In the genomic region with DNA sequence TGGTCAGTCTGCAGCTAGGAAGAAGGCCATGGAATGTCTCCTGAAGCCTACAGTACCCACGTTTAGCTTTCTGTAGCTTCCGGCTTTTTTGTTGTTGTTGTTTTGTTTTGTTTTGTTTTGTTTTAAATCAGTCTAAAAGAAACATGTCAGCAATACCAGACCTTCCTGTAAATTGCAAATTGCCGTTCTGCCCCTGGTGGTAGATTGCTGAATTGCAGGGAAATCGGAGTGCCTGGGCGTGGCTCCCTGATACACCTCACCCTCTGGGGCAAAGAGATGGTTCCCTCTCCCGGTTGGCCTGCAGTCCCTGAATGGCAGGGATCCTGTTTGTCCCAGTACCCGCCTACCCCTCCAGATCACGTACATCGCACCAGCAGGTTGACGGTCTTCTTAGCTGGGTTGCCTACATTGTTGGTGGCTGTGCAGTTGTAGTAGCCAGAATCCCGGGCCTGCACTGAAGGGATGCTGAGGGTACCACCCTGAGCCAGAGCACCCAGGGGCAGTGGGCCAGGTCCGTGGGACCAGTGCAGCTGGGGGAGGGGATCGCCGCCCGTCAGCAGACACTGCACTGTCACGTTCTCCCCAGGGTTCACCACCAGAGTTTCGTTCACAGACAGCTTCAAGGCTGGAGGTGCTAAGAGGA, we compare ENCODE assay signal across 8 mouse cellular contexts.
A peak's percentile ranks its signal among the peaks of the same experiment; 100 is the strongest.
DNase-seq lines count a peak whose midpoint lies in the region; ATAC-seq lines count a peak whose summit lies in the region.

No protein-coding gene starts in this region.

- DNase-seq in neural tube, embryonic 10.5 days (ENCODE audit: extremely low spot score, low spot score): peak; percentile 75
- DNase-seq in cerebellum, adult 11-12 months: peak; percentile 63
- DNase-seq in forelimb bud, embryonic 11.5 days (ENCODE audit: low read depth, low spot score): peak; percentile 63
- DNase-seq in testis, postnatal 14 days (ENCODE audit: low spot score): peak; percentile 40

- no peaks in the 10 kb centered on the region for H3K36me3 ChIP-seq in neural tube, embryonic 15.5 days
- H3K36me3 ChIP-seq in kidney, embryonic 14.5 days (ENCODE audit: control insufficient read depth, insufficient read depth, low read length): no peaks in the 10 kb centered on the region
- no peaks in the 10 kb centered on the region for H3K36me3 ChIP-seq in liver, embryonic 12.5 days
- H3K36me3 ChIP-seq in neural tube, embryonic 13.5 days: no peaks in the 10 kb centered on the region

- H3K9me3 ChIP-seq in neural tube, embryonic 15.5 days (replicated peaks): no peaks in the 10 kb centered on the region
- no peaks in the 10 kb centered on the region for H3K9me3 ChIP-seq in kidney, embryonic 14.5 days (ENCODE audit: control insufficient read depth, low read length)
- H3K9me3 ChIP-seq in liver, embryonic 12.5 days (replicated peaks): no peaks in the 10 kb centered on the region
- H3K9me3 ChIP-seq in neural tube, embryonic 13.5 days: no peaks in the 10 kb centered on the region

- no peak overlapping the region for H3K9ac ChIP-seq in neural tube, embryonic 15.5 days (replicated peaks)
- no peak overlapping the region for H3K9ac ChIP-seq in kidney, embryonic 14.5 days (ENCODE audit: low read depth, low read length)
- no peak overlapping the region for H3K9ac ChIP-seq in liver, embryonic 12.5 days
- no peak overlapping the region for H3K9ac ChIP-seq in neural tube, embryonic 13.5 days

- H3K27me3 ChIP-seq in neural tube, embryonic 15.5 days (replicated peaks): 0 out of 2 replicates have a peak, but pooled peaks cover 3% of the 10 kb centered on the region
- H3K27me3 ChIP-seq in kidney, embryonic 14.5 days (ENCODE audit: control insufficient read depth, insufficient read depth, low read length): peaks cover 3% of the 10 kb centered on the region; the same call in 1 of the 2 replicates
- H3K27me3 ChIP-seq in liver, embryonic 12.5 days (replicated peaks): peaks cover 11% of the 10 kb centered on the region; the same call in 1 of the 2 replicates
- H3K27me3 ChIP-seq in neural tube, embryonic 13.5 days: no peaks in the 10 kb centered on the region; the same call in 1 of the 2 replicates

- no peaks in the 10 kb centered on the region for H3K4me1 ChIP-seq in neural tube, embryonic 15.5 days
- no peaks in the 10 kb centered on the region for H3K4me1 ChIP-seq in kidney, embryonic 14.5 days (ENCODE audit: control insufficient read depth, insufficient read depth, low read length)
- peaks cover 43% of the 10 kb centered on the region for H3K4me1 ChIP-seq in liver, embryonic 12.5 days
- peaks cover 16% of the 10 kb centered on the region; the same call in 1 of the 2 replicates for H3K4me1 ChIP-seq in neural tube, embryonic 13.5 days (replicated peaks)

- H3K4me3 ChIP-seq in neural tube, embryonic 15.5 days (replicated peaks): no peak overlapping the region
- H3K4me3 ChIP-seq in kidney, embryonic 14.5 days (ENCODE audit: low read length): no peak overlapping the region
- H3K4me3 ChIP-seq in liver, embryonic 12.5 days: no peak overlapping the region
- H3K4me3 ChIP-seq in neural tube, embryonic 13.5 days: no peak overlapping the region

- H3K27ac ChIP-seq in neural tube, embryonic 15.5 days (replicated peaks): no peak overlapping the region
- H3K27ac ChIP-seq in kidney, embryonic 14.5 days (ENCODE audit: low read depth, low read length): no peak overlapping the region
- no peak overlapping the region for H3K27ac ChIP-seq in liver, embryonic 12.5 days
- no peak overlapping the region for H3K27ac ChIP-seq in neural tube, embryonic 13.5 days (replicated peaks)

- H3K4me2 ChIP-seq in neural tube, embryonic 15.5 days: no peak overlapping the region
- no peak overlapping the region for H3K4me2 ChIP-seq in kidney, embryonic 14.5 days (replicated peaks; ENCODE audit: low read depth, low read length)
- H3K4me2 ChIP-seq in liver, embryonic 12.5 days: 0 out of 2 replicates have a peak overlapping the region, but pooled peaks have one; percentile 7
- H3K4me2 ChIP-seq in neural tube, embryonic 13.5 days: no peak overlapping the region

- WGBS in neural tube, embryonic 15.5 days: 25% methylated on average over 17 of the region's 17 CpGs
- WGBS in kidney, embryonic 14.5 days: 27% methylated on average over 17 of the region's 17 CpGs
- WGBS in liver, embryonic 12.5 days (ENCODE audit: insufficient replicate concordance): 31% methylated on average over 17 of the region's 17 CpGs
- 29% methylated on average over 17 of the region's 17 CpGs for WGBS in neural tube, embryonic 13.5 days

- ATAC-seq in neural tube, embryonic 15.5 days (ENCODE audit: low FRiP score): no peak
- ATAC-seq in kidney, embryonic 14.5 days (ENCODE audit: low FRiP score, low TSS enrichment): 0 out of 2 replicates have a peak, but pooled peaks have one; percentile 41
- ATAC-seq in liver, embryonic 12.5 days: peak; percentile 42
- ATAC-seq in neural tube, embryonic 13.5 days (ENCODE audit: low read depth): peak; percentile 49; the same call in 1 of the 2 replicates
